Mouse (Mus musculus): ENCODE measurements at regions not wholly inside any gene's neighbourhood (a gene's known extent, or its start where the extent isn't known, plus 50 kb on each side); places are given as distances from the start of the nearest gene placed in this dataset.

DNA sequence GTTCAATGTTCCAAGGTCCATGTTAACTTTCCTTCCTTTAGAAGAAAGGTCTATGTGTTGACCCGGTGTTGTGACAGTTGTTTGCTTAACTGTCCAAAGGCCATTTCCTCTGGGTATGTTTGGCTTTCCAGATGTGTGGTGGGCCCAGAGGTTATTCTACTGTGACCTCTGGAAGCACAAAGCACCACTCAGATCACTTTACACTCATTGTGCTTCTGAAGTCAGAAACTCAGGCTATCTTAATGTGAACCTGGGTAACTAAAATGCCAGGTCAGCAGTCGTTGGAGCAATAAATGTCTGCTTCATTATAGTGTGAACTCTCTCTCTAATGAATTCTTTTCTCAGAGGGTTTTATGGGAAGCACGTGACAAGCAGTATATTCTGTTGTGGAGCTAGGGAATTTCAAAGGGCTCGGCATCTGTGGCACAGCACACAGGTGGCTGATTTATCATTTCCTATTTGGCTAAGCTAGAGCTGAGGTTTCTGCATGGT, 68.5 kb upstream of the Klf12 start:
- no peak for DNase-seq (ENCODE audit: low spot score in 2 of 2)

DNA sequence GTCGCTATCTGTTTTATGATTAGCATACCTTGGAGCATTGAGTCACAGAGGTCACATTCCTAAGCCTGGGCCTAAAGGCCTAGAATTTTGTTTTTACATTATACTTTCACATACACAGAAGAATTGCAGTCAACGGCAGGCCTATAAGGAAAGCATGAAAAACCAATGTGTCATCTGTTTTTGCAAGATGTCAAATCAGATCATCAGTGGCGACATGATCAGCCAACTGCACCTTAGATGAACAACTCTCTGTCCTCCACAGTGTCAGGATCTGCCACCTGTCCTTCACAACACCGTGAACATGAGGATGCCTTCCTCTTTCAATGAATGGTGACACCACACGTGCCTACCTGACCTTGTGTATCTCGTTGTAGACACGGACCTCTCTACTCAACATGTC, 66.5 kb upstream of the Klf12 start:
- DNase-seq (ENCODE audit: low spot score in 2 of 2): no peak

DNA sequence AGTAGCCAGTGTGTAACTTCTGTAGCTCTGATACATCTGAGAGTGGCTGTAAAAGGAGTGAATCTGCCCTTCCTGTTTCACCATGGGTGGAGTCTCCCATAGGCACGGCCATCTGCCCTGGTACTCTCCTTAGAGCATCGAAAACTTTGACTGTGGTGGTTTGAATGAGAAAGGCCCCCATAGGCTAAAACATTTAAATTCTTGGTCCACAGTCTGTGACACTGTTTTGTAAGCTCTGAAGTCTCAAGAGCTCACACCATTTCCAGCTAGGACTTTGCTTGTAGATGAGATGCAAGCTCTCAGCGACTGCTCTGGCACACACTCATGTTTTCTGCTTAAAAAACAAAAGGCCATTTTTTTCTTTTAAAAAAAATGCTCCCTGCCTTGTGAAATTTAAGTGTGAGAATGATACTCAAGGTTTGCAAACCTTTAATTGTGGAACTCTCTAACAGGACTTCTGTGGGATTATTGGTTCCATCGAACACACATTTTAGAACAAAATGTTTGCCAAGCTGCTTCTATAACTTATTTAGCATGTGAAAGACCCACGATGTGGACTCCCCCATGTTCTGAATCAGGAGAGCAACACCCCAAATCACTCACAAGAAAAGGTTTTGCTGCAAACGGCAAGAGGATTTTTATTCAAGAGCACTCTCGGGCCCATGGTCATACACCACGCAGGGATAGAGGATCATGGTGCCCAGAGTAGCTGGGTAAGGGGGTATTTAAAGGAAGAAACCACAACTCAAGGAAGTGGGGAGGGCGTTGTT, 65.7 kb upstream of the Klf12 start:
- DNase-seq (ENCODE audit: low spot score in 2 of 2): no peak

DNA sequence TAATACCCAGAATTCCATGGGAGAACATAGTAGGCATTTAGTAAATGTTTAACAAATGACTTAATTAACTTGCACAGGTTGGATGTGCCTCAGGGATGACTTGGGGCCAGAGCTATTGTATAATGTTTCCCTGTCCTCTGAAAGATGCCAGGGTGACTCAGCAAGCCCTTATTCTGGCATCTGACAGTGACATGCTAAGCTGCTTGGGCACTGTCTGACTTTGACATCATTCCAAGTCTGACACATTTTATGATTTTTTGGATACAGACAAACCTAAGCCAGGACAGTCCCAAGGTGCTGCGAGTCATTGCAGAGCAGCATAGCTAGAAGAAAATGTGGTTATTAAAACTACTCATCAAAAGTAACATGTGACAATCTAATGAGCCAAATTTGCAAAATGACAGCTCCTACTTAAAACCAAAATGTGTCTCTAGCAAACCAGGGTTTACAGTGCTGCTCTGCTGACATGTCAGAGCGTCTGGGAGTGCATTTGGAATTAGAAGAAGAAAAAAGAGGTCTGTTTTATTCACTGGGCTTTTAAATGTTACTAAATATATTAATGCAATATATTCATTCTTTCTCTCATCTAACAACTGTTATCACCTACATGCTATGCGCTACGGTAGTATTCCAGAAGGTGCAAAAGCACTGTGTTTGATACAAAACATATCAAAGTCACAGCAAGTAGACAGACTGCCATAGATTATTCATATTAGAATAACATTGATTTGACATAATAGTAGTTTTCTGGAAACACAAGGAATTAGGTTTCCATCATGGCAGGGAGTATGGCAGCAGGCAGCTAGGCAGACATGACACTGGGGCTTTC, 64.1 kb upstream of the Klf12 start:
- DNase-seq (ENCODE audit: low spot score in 2 of 2): no peak

DNA sequence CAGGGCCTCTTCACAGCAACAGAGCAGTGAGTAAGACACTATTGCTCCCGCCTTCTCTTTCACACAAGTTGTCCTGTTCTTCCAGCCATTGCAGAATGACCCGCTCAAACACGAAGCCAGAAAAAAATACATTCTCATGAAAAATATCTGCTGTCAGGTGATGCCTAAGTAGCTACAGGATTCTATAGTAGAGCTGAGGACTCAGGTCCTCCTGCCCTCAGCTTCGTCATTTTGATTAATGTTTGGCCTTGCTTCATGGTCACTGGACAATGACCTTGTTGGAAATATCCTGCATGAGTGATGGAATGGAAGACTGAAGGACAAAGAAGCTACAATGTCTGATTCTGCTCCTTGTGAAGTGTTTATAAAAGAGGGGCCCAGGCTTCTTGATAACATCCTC, 52.4 kb upstream of the Klf12 start:
- DNase-seq (ENCODE audit: low spot score in 2 of 2): no peak
